Mouse (Mus musculus): Measurements from ENCODE around the gene Galnt16.

DNA sequence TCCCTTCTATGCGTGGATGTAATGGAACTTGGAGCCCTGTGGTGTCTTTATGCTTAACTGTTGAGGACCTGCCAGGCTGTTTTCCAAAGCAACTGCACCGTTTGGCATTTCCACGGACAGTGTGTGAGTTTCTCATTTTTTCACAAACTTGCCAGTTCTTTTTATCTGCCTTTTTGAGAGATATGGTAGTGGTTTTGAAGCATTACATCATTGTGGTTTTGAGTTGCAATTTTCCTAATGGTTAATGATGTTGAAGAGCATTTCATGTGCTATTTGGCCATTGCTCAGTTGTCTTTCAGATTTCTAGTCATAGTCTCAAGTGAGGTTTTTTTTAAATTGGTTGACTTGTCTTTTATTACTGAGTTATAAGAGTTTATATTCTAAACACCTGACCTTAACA is 44.3 kb upstream of the Galnt16 start:
- TF ChIP-seq GATA1 (IDR thresholded peaks at IDR 0.05; ENCODE audit: borderline replicate concordance, low read length) (no peak), FLI1 (IDR thresholded peaks at IDR 0.05; ENCODE audit: low read length) (no peak)
